Mouse (Mus musculus) liver, adult 2 months (tissue): ENCODE data around the gene Fnip2.

ENCODE experiments used
- CTCF ChIP-seq: fragments of 200-500 bp; IDR thresholded peaks from 2 replicates; pipeline ENCODE4 v1.5.1; 2011; ENCODE audit warnings: low read depth, low read length, control low read depth
- POLR2A ChIP-seq: fragments of 200-500 bp; IDR thresholded peaks from 2 replicates; pipeline ENCODE4 v1.6.1; 2011; ENCODE audit warnings: low read length, control low read depth; ENCODE audit not compliant: insufficient read depth; ENCODE audit errors: extremely low read depth

GRCm38 (mm10) chr3:79472362-79472761, 95.2 kb downstream of the Fnip2 start:
- TF ChIP-seq POLR2A (no peak), CTCF (no peak)
